Mouse (Mus musculus) CH12.LX (cell line): ENCODE data around the gene Gpx7. TPM values are rescaled to one million over a fixed set of nuclear protein-coding genes. Genes with fewer than 3 reads are reported as not detected.

Experiments
- DNase-seq: peaks from one replicate; pipeline ENCODE4 v3.0.0-alpha.2; 2013; ENCODE audit errors: extremely low read depth
- H3K27ac ChIP-seq: 2 replicates; pipeline ENCODE4 v1.5.1; 2012; ENCODE audit warnings: low read depth, mild to moderate bottlenecking, control low read depth, moderate library complexity; ENCODE audit not compliant: insufficient read depth
- H3K27me3 ChIP-seq: replicated peaks from 2 replicates; pipeline ENCODE3; 2012; ENCODE audit warnings: inconsistent platforms
- H3K36me3 ChIP-seq, 2 experiments: replicated peaks in 1 of 2; 2 replicates each; pipeline versions ENCODE3 to v1.6.1; 2012; ENCODE audit warnings: inconsistent platforms in 1 of 2, low read length in 1 of 2, mild to moderate bottlenecking in 1 of 2, mixed read lengths in 1 of 2, moderate library complexity in 1 of 2; ENCODE audit not compliant: control insufficient read depth in 1 of 2, insufficient read depth in 1 of 2
- H3K4me1 ChIP-seq, 2 experiments: 2 replicates each; pipeline ENCODE4 v1.6.1; 2012; ENCODE audit warnings: inconsistent platforms in 1 of 2, moderate library complexity in 1 of 2; ENCODE audit not compliant: insufficient read depth in 2 of 2, control insufficient read depth in 1 of 2
- H3K4me2 ChIP-seq: 2 replicates; pipeline ENCODE4 v1.6.1; 2012; ENCODE audit warnings: low read depth, mild to moderate bottlenecking, control low read depth; ENCODE audit not compliant: poor library complexity, insufficient read depth, severe bottlenecking
- H3K4me3 ChIP-seq, 3 experiments: fragments of 150-350 bp in 1 of 3; sonication (generic) in 1 of 3; replicated peaks in 1 of 3; 2 replicates each; pipeline versions ENCODE3 to v1.5.1; 2011 to 2012; ENCODE audit warnings: low read depth in 2 of 3, low read length in 2 of 3, mild to moderate bottlenecking in 2 of 3, moderate library complexity in 2 of 3, control low read depth in 1 of 3, improper control_type of control experiment in 1 of 3, inconsistent platforms in 1 of 3, mixed read lengths in 1 of 3; ENCODE audit not compliant: poor library complexity in 1 of 3
- H3K79me2 ChIP-seq: replicated peaks from 2 replicates; pipeline ENCODE4 v1.6.1; 2012; ENCODE audit warnings: mild to moderate bottlenecking, moderate library complexity; ENCODE audit not compliant: control insufficient read depth, poor library complexity, insufficient read depth, severe bottlenecking; ENCODE audit errors: extremely low read depth
- H3K9ac ChIP-seq: 2 replicates; pipeline ENCODE4 v1.6.1; 2012; ENCODE audit warnings: low read depth, mild to moderate bottlenecking, control low read depth, moderate library complexity; ENCODE audit not compliant: insufficient read depth
- H3K9me3 ChIP-seq: replicated peaks from 2 replicates; pipeline ENCODE3; 2012; ENCODE audit warnings: low read length, inconsistent platforms, mixed read lengths
- BHLHE40 ChIP-seq: IDR thresholded peaks from 2 replicates; pipeline ENCODE4 v1.6.1; 2011; ENCODE audit warnings: mild to moderate bottlenecking, low read depth, low read length, improper control_type of control experiment
- CHD1 ChIP-seq: IDR thresholded peaks from 2 replicates; pipeline ENCODE4 v1.6.1; 2012; ENCODE audit warnings: low read depth, low read length, improper control_type of control experiment, inconsistent platforms
- CTCF ChIP-seq, 2 experiments: IDR thresholded peaks in 1 of 2; conservative IDR thresholded peaks in 1 of 2; 2 replicates each; pipeline ENCODE4 v1.5.1; 2011 to 2012; ENCODE audit warnings: low read depth in 2 of 2, low read length in 2 of 2, improper control_type of control experiment in 1 of 2, inconsistent platforms in 1 of 2, mild to moderate bottlenecking in 1 of 2, moderate library complexity in 1 of 2
- ELF1 ChIP-seq: IDR thresholded peaks from 2 replicates; pipeline ENCODE4 v1.6.1; 2014; ENCODE audit warnings: low read depth, mild to moderate bottlenecking, inconsistent platforms, low read length, improper control_type of control experiment
- EP300 ChIP-seq: IDR thresholded peaks from 2 replicates; pipeline ENCODE4 v1.6.1; 2011; ENCODE audit warnings: low read length, improper control_type of control experiment
- ETS1 ChIP-seq: conservative IDR thresholded peaks from 2 replicates; pipeline ENCODE4 v1.6.1; 2012; ENCODE audit warnings: low read depth, mild to moderate bottlenecking, inconsistent platforms, low read length, improper control_type of control experiment, moderate library complexity
- IRF4 ChIP-seq: IDR thresholded peaks from 2 replicates; pipeline ENCODE4 v1.6.1; 2014; ENCODE audit warnings: low read depth, mild to moderate bottlenecking, inconsistent platforms, low read length, improper control_type of control experiment
- JUND ChIP-seq: conservative IDR thresholded peaks from 2 replicates; pipeline ENCODE4 v1.6.1; 2011; ENCODE audit warnings: low read depth, low read length, improper control_type of control experiment
- KAT2A ChIP-seq: IDR thresholded peaks from 2 replicates; pipeline ENCODE4 v1.6.1; 2012; ENCODE audit warnings: low read length, improper control_type of control experiment, inconsistent platforms; ENCODE audit not compliant: insufficient replicate concordance
- MAZ ChIP-seq: IDR thresholded peaks from 2 replicates; pipeline ENCODE4 v1.6.1; 2012; ENCODE audit warnings: low read depth, mild to moderate bottlenecking, inconsistent platforms, low read length, improper control_type of control experiment, moderate library complexity
- MYC ChIP-seq: IDR thresholded peaks from 2 replicates; pipeline ENCODE4 v1.6.1; 2011; ENCODE audit warnings: low read depth, mild to moderate bottlenecking, improper control_type of control experiment, low read length
- PAX5 ChIP-seq: IDR thresholded peaks from 2 replicates; pipeline ENCODE4 v1.6.1; 2012; ENCODE audit warnings: low read length, inconsistent platforms, mixed read lengths
- POLR2AphosphoS2 ChIP-seq: IDR thresholded peaks from 2 replicates; pipeline ENCODE4 v1.6.1; 2011; ENCODE audit warnings: low read depth, low read length, improper control_type of control experiment
- RAD21 ChIP-seq: IDR thresholded peaks from 2 replicates; pipeline ENCODE4 v1.6.1; 2011; ENCODE audit warnings: low read depth, mild to moderate bottlenecking, low read length, improper control_type of control experiment, moderate library complexity
- SIN3A ChIP-seq: IDR thresholded peaks from 2 replicates; pipeline ENCODE4 v1.6.1; 2012; ENCODE audit warnings: low read length, improper control_type of control experiment, inconsistent platforms
- TBP ChIP-seq: conservative IDR thresholded peaks from 2 replicates; pipeline ENCODE4 v1.6.1; 2011; ENCODE audit warnings: low read depth, low read length, improper control_type of control experiment
- TCF12 ChIP-seq: IDR thresholded peaks from 2 replicates; pipeline ENCODE4 v1.6.1; 2014; ENCODE audit warnings: low read depth, mild to moderate bottlenecking, inconsistent platforms, low read length, improper control_type of control experiment
- USF1 ChIP-seq: IDR thresholded peaks from 2 replicates; pipeline ENCODE4 v1.6.1; 2014; ENCODE audit warnings: low read depth, mild to moderate bottlenecking, inconsistent platforms, low read length, improper control_type of control experiment
- ZKSCAN1 ChIP-seq: IDR thresholded peaks from 2 replicates; pipeline ENCODE4 v1.6.1; 2012; ENCODE audit warnings: low read depth, inconsistent platforms, low read length, improper control_type of control experiment, borderline replicate concordance
- ZMIZ1 ChIP-seq: IDR thresholded peaks from 2 replicates; pipeline ENCODE4 v1.6.1; 2012; ENCODE audit warnings: low read depth, mild to moderate bottlenecking, inconsistent platforms, low read length, improper control_type of control experiment
- dilution Hi-C: fragments of 300-500 bp; cut with MboI; formaldehyde crosslinking; loops from 2 replicates; pipeline ENCODE4 v1.14.3; 2020; ENCODE audit warnings: low sequenced_read_pairs; ENCODE audit not compliant: extremely low pct_unique_long_range_greater_than_20kb, extremely low pct_ligation_motif_present
- in situ Hi-C: fragments of 300-500 bp; cut with MboI; formaldehyde crosslinking; loops from 3 replicates; pipeline ENCODE4 v1.14.3; 2019; ENCODE audit warnings: low sequenced_read_pairs, low pct_ligation_motif_present, low pct_unique_long_range_greater_than_20kb, mixed read lengths
- polyA plus RNA-seq: library from polyadenylated mRNA; unstranded; fragments of >175 nt; gene quantifications from 2 replicates; pipeline ENCODE4 v1.2.1, GENCODE M21; 2012; ENCODE audit warnings: low read depth; ENCODE audit not compliant: insufficient read length
- total RNA-seq, 2 experiments: library from RNA; depleted of rRNA; stranded (reverse); fragments of 300-350 nt in 1 of 2; fragments of >200 nt in 1 of 2; gene quantifications; 2 replicates each; pipeline ENCODE4 v1.2.3; 2012 to 2014

Gpx7 gene
- total and polyA plus RNA-seq, 3 experiments = not detected

- Histone ChIP-seq H3K27me3 (no peaks in the 10 kb centered on the region), H3K4me2 (no peak overlapping the region), H3K79me2 (no peaks in the 10 kb centered on the region), H3K27ac (no peak overlapping the region), H3K9me3 (no peaks in the 10 kb centered on the region), H3K4me3 (no peak overlapping the region), H3K9ac (no peak overlapping the region), H3K4me1 (no peaks in the 10 kb centered on the region), H3K36me3 (no peaks in the 10 kb centered on the region)
- no peak for DNase-seq
- TF ChIP-seq CHD1 = no peak
- no peak for TF ChIP-seq BHLHE40
- TF ChIP-seq KAT2A = no peak
- TF ChIP-seq IRF4 = no peak
- in situ Hi-C loops (no loop called here), dilution Hi-C loops (no loop called here)
These were observed 20.7 kb downstream of the Gpx7 start for GRCm38 (mm10) chr4:108386087-108386486.

GRCm38 (mm10) chr4:108383183-108383714 is 23.5 kb downstream of the Gpx7 start, which contains the start of gene Shisal2a:
TSS of gene Shisal2a (minus strand) at chr4:108383349.
- H3K4me3 ChIP-seq = no peak within 1 kb of the TSS
- TF ChIP-seq EP300 = no peak
- no peak for TF ChIP-seq POLR2AphosphoS2
- no peak for TF ChIP-seq MYC
- no peak for TF ChIP-seq JUND
- TF ChIP-seq PAX5 = no peak
- TF ChIP-seq TBP = no peak
- no peak for TF ChIP-seq MAZ
- no peak for DNase-seq
- no peaks in the 10 kb centered on the region for H3K36me3 ChIP-seq
- no peaks in the 10 kb centered on the region for H3K27me3 ChIP-seq
- peaks cover 10 to 11% of the 10 kb centered on the region in 2 experiments for H3K4me1 ChIP-seq
- no peaks in the 10 kb centered on the region for H3K79me2 ChIP-seq
- no peak within 1 kb of the TSS for H3K4me2 ChIP-seq
- H3K9ac ChIP-seq = no peak within 1 kb of the TSS
- in situ Hi-C loops (no loop called here), dilution Hi-C loops (no loop called here)
- H3K9me3 ChIP-seq = no peaks in the 10 kb centered on the region
- H3K27ac ChIP-seq = no peak within 1 kb of the TSS

GRCm38 (mm10) chr4:108380146-108380545 is 26.6 kb downstream of the Gpx7 start:
- no peaks in the 10 kb centered on the region for H3K27me3 ChIP-seq
- in situ Hi-C loops (no loop called here), dilution Hi-C loops (no loop called here)
- no peaks in the 10 kb centered on the region for H3K79me2 ChIP-seq
- peak overlapping the region; percentile 27; the same call in 1 of the 2 replicates for H3K4me2 ChIP-seq
- H3K4me3 ChIP-seq = no peak overlapping the region
- no peaks in the 10 kb centered on the region for H3K36me3 ChIP-seq
- H3K4me1 ChIP-seq = peaks cover 10 to 11% of the 10 kb centered on the region in 2 experiments
- peak; percentile 40 for DNase-seq
- H3K27ac ChIP-seq = 0 out of 2 replicates have a peak overlapping the region, but pooled peaks have one; percentile 10
- no peaks in the 10 kb centered on the region for H3K9me3 ChIP-seq
- no peak overlapping the region for H3K9ac ChIP-seq
- TF ChIP-seq ZMIZ1 (no peak), ETS1 (peak; percentile 89), JUND (no peak), TCF12 (peak; percentile 28; the same call in 1 of the 2 replicates), USF1 (no peak), POLR2AphosphoS2 (no peak), IRF4 (no peak), ELF1 (0 out of 2 replicates have a peak, but pooled peaks have one; percentile 20), CHD1 (no peak), CTCF (conservative IDR thresholded peaks at IDR 0.05 in 1 of 2, IDR thresholded peaks at IDR 0.05 in 1 of 2; ENCODE audit: low read depth in 2 of 2, low read length in 2 of 2) (no peak), SIN3A (0 out of 2 replicates have a peak, but pooled peaks have one; percentile 42), EP300 (peak; percentile 51), ZKSCAN1 (no peak), RAD21 (no peak)
